Comparison of ENCODE assay signal across 23 mouse cellular contexts in genomic region chr16:44962296-44962695, GRCm38 (mm10). TPM values are rescaled to one million over a fixed set of nuclear protein-coding genes. Genes with fewer than 3 reads are reported as not detected.
DNase-seq lines count a peak whose midpoint lies in the region; ATAC-seq and TF ChIP-seq lines count a peak whose summit lies in the region.
"Had no signal": no experiment of that assay in that cellular context is flagged by ENCODE, and none has a peak within 500 bp of the region (broad histone marks: within the 10 kb centered on the region; RNA-seq: fewer than 3 reads in every experiment).

No protein-coding gene starts in this region.

- ATAC-seq in lung, embryonic 14.5 days (ENCODE audit: insufficient read depth) = no peak
- ATAC-seq in Patski = no peak
- ATAC-seq in stomach, postnatal 0 days (ENCODE audit: low FRiP score, low TSS enrichment) = no peak
- ATAC-seq: midbrain, embryonic 15.5 days had no signal

- H3K9ac ChIP-seq in lung, embryonic 14.5 days = no peak overlapping the region
- no peak overlapping the region for H3K9ac ChIP-seq in stomach, postnatal 0 days (ENCODE audit: low read length)
- H3K9ac ChIP-seq: embryonic facial prominence, embryonic 15.5 days; liver, embryonic 12.5 days; lung, embryonic 15.5 days; midbrain, embryonic 15.5 days had no signal

- TF ChIP-seq CTCF in gastrocnemius, adult 2 months (IDR thresholded peaks at IDR 0.05) = peak; percentile 35; the same call in 1 of the 2 replicates
- no peak for TF ChIP-seq CTCF in lung, embryonic 14.5 days (IDR thresholded peaks at IDR 0.05; ENCODE audit: low read depth)
- peak; percentile 18 for TF ChIP-seq CTCF in Patski (IDR thresholded peaks at IDR 0.05)
- TF ChIP-seq CTCF in stomach, postnatal 0 days (IDR thresholded peaks at IDR 0.05; ENCODE audit: low read depth) = peak; percentile 52

- no peaks in the 10 kb centered on the region for H3K27me3 ChIP-seq in lung, embryonic 14.5 days (ENCODE audit: insufficient read depth, low read length)
- no peaks in the 10 kb centered on the region for H3K27me3 ChIP-seq in Patski
- H3K27me3 ChIP-seq in stomach, postnatal 0 days (ENCODE audit: control insufficient read depth, insufficient read depth, low read length) = no peaks in the 10 kb centered on the region
- H3K27me3 ChIP-seq: embryonic facial prominence, embryonic 15.5 days; lung, embryonic 15.5 days; midbrain, embryonic 15.5 days had no signal

- 80% methylated on average over 2 of the region's 2 CpGs for WGBS in lung, embryonic 14.5 days
- WGBS in stomach, postnatal 0 days = 85% methylated on average over 2 of the region's 2 CpGs

- DNase-seq in gastrocnemius, adult 2 months = no peak
- no peak for DNase-seq in gastrocnemius, postnatal 14 days
- DNase-seq in lung, embryonic 14.5 days = peak; percentile 16
- DNase-seq in lung, postnatal 25 days (ENCODE audit: low spot score) = no peak
- DNase-seq in Patski (ENCODE audit: low read depth, low spot score) = no peak
- no peak for DNase-seq in stomach, postnatal 0 days (ENCODE audit: low spot score)
- no peak for DNase-seq in natural killer cell, adult 2 months (ENCODE audit: low spot score in 2 of 2)
- DNase-seq: adrenal gland, postnatal 25 days; cerebellum, adult 18-20 months; cerebellum, postnatal 25 days; gastrocnemius, postnatal 10 days; kidney, postnatal 14 days; right cerebral cortex, postnatal 4 days; thymus, postnatal 36 days had no signal

- no peak overlapping the region for H3K4me2 ChIP-seq in lung, embryonic 14.5 days
- no peak overlapping the region for H3K4me2 ChIP-seq in stomach, postnatal 0 days (replicated peaks; ENCODE audit: low read depth)
- H3K4me2 ChIP-seq: embryonic facial prominence, embryonic 15.5 days; liver, embryonic 12.5 days; lung, embryonic 15.5 days; midbrain, embryonic 15.5 days had no signal

- H3K27ac ChIP-seq in gastrocnemius, adult 2 months = 0 out of 2 replicates have a peak overlapping the region, but pooled peaks have one; percentile 6
- no peak overlapping the region for H3K27ac ChIP-seq in lung, embryonic 14.5 days (ENCODE audit: low read depth)
- no peak overlapping the region for H3K27ac ChIP-seq in stomach, postnatal 0 days (replicated peaks)
- H3K27ac ChIP-seq: embryonic facial prominence, embryonic 15.5 days; liver, embryonic 12.5 days; lung, embryonic 15.5 days; midbrain, embryonic 15.5 days had no signal

- no peak overlapping the region for H3K4me3 ChIP-seq in gastrocnemius, adult 2 months
- H3K4me3 ChIP-seq in lung, embryonic 14.5 days (ENCODE audit: low read depth, low read length) = no peak overlapping the region
- H3K4me3 ChIP-seq in stomach, postnatal 0 days (ENCODE audit: low read depth, low read length) = no peak overlapping the region
- H3K4me3 ChIP-seq: embryonic facial prominence, embryonic 15.5 days; liver, embryonic 12.5 days; lung, embryonic 15.5 days; midbrain, embryonic 15.5 days had no signal

- in situ Hi-C loops in Patski (cut with MboI; ENCODE audit: low pct_unique_long_range_greater_than_20kb) = loop anchor here (5.0 kb wide), 1 partner anchor 125 kb away; no protein-coding TSS in a partner anchor

- CTCF ChIA-PET in Patski (lab: Charles Lee) = interaction anchor here (0.7 to 2.3 kb wide), 3 partner anchors 18 to 128 kb away, joined by 3 to 9 read pairs (median 8); no protein-coding TSS in a partner anchor

- no peak for TF ChIP-seq EP300 in stomach, postnatal 0 days (optimal IDR thresholded peaks at IDR 0.05)

- intact Hi-C loops in gastrocnemius, adult 2 months (cut with DNase I) = loop anchor here (5.0 kb wide), 1 partner anchor 130 kb away; the partner anchor contains the start of gene Ccdc80
- intact Hi-C loops in gastrocnemius, postnatal 14 days (cut with DNase I; ENCODE audit: low total_unique reads) = no loop called here

- H3K4me1 ChIP-seq in lung, embryonic 14.5 days (ENCODE audit: insufficient read depth) = no peaks in the 10 kb centered on the region; the same call in 1 of the 2 replicates
- H3K4me1 ChIP-seq in stomach, postnatal 0 days (replicated peaks; ENCODE audit: control insufficient read depth, insufficient read depth) = no peaks in the 10 kb centered on the region
- H3K4me1 ChIP-seq: embryonic facial prominence, embryonic 15.5 days; lung, embryonic 15.5 days; midbrain, embryonic 15.5 days had no signal

- H3K36me3 ChIP-seq in lung, embryonic 14.5 days (ENCODE audit: insufficient read depth) = no peaks in the 10 kb centered on the region
- H3K36me3 ChIP-seq in stomach, postnatal 0 days (ENCODE audit: control insufficient read depth, insufficient read depth, low read length) = no peaks in the 10 kb centered on the region
- H3K36me3 ChIP-seq: embryonic facial prominence, embryonic 15.5 days; liver, embryonic 12.5 days; lung, embryonic 15.5 days; midbrain, embryonic 15.5 days had no signal

- no peaks in the 10 kb centered on the region for H3K9me3 ChIP-seq in lung, embryonic 14.5 days (ENCODE audit: low read depth, low read length)
- no peaks in the 10 kb centered on the region for H3K9me3 ChIP-seq in stomach, postnatal 0 days (ENCODE audit: control insufficient read depth, low read length)
- H3K9me3 ChIP-seq: embryonic facial prominence, embryonic 15.5 days; liver, embryonic 12.5 days; lung, embryonic 15.5 days; megakaryocyte, embryonic 14.5 days; midbrain, embryonic 15.5 days had no signal

- POLR2A ChIA-PET in Patski (lab: Charles Lee) = no interaction called here

RNA-seq across cellular contexts. Expression of gene Cd200r3, which starts 18.8 kb away (rescaled TPM):
- not detected for total RNA-seq in gastrocnemius, adult 2 months (2021)
- under 1 TPM in 1 of 2 experiments, not detected in 1; 0.25 TPM for total RNA-seq in gastrocnemius, postnatal 14 days (2021)
- 0.26 and 0.72 TPM in 2 replicates for polyA plus RNA-seq in lung, embryonic 14.5 days (2014; fragmentation: Nextera tagmentation; extraction: Ambion mirVana)
- polyA plus RNA-seq in Patski (2021) = not detected
- polyA plus RNA-seq in stomach, postnatal 0 days (2015; fragmentation: Nextera tagmentation; extraction: Ambion mirVana) = 0.61 and 0.93 TPM in 2 replicates
- total RNA-seq: adrenal gland, postnatal 25 days; heart, adult 8-10 months; left cerebral cortex, adult 8-10 months had no signal
- polyA plus RNA-seq: hindbrain, embryonic 11.5 days; limb, embryonic 11.5 days; midbrain, embryonic 15.5 days had no signal
